Mouse (Mus musculus): ENCODE results near the gene Rbm25. TPM values are rescaled to one million over a fixed set of nuclear protein-coding genes. Genes with fewer than 3 reads are reported as not detected.
"Not testable (repeated sequence)": the region's sequence is repeated elsewhere in the genome, so short reads cannot be mapped to it uniquely, and the experiment has no call there.

Rbm25 gene
- polyA plus RNA-seq (2015; fragmentation: Nextera tagmentation; extraction: Ambion mirVana) = 318 and 324 TPM in 2 replicates

- not testable (repeated sequence) for H3K9me3 ChIP-seq; H3K36me3 ChIP-seq; H3K4me1 ChIP-seq; ATAC-seq (ENCODE audit: low FRiP score, low read depth); H3K27me3 ChIP-seq
- H3K27ac ChIP-seq = peak within 1 kb of the TSS; percentile 95
- peak within 1 kb of the TSS; percentile 68 for H3K4me2 ChIP-seq (replicated peaks)
- H3K4me3 ChIP-seq = peak within 1 kb of the TSS; percentile 96
- no CpG with 5 or more reads among the region's 5 CpGs for WGBS
- H3K9ac ChIP-seq = peak within 1 kb of the TSS; percentile 98
Observed at GRCm38 (mm10) chr12:83630936-83631335, at the start of gene Rbm25. TSS of gene Rbm25 (plus strand) at chr12:83631236.

- no peaks in the 10 kb centered on the region for H3K27me3 ChIP-seq
- H3K4me2 ChIP-seq (replicated peaks) = no peak overlapping the region
- no peak overlapping the region for H3K9ac ChIP-seq
- ATAC-seq (ENCODE audit: low FRiP score, low read depth) = no peak
- 82% methylated on average over 4 of the region's 4 CpGs for WGBS
- no peaks in the 10 kb centered on the region for H3K4me1 ChIP-seq
- no peak overlapping the region for H3K4me3 ChIP-seq
- H3K36me3 ChIP-seq = peaks cover 72% of the 10 kb centered on the region
- H3K9me3 ChIP-seq = no peaks in the 10 kb centered on the region
- H3K27ac ChIP-seq = no peak overlapping the region
Observed at GRCm38 (mm10) chr12:83582106-83582505, 48.9 kb upstream of the Rbm25 start.

- 92% methylated on average over 4 of the region's 4 CpGs for WGBS
- Histone ChIP-seq H3K4me1 (no peaks in the 10 kb centered on the region), H3K9ac (no peak overlapping the region), H3K27me3 (no peaks in the 10 kb centered on the region), H3K27ac (no peak overlapping the region), H3K4me2 (replicated peaks) (no peak overlapping the region), H3K36me3 (peaks cover 72% of the 10 kb centered on the region), H3K9me3 (no peaks in the 10 kb centered on the region), H3K4me3 (no peak overlapping the region)
- ATAC-seq (ENCODE audit: low FRiP score, low read depth) = no peak
Observed at GRCm38 (mm10) chr12:83582747-83583146, 48.3 kb upstream of the Rbm25 start.

GRCm38 (mm10) chr12:83586628-83587027 is 44.4 kb upstream of the Rbm25 start:
- Histone ChIP-seq H3K9ac (no peak overlapping the region), H3K36me3 (peaks cover 87% of the 10 kb centered on the region), H3K27ac (no peak overlapping the region), H3K27me3 (no peaks in the 10 kb centered on the region), H3K4me1 (no peaks in the 10 kb centered on the region), H3K4me3 (no peak overlapping the region), H3K9me3 (0 out of 2 replicates have a peak, but pooled peaks cover 3% of the 10 kb centered on the region), H3K4me2 (replicated peaks) (no peak overlapping the region)
- ATAC-seq (ENCODE audit: low FRiP score, low read depth) = no peak
- WGBS = 92% methylated on average over 5 of the region's 5 CpGs

GRCm38 (mm10) chr12:83591754-83592501 is 39.1 kb upstream of the Rbm25 start:
- H3K4me3 ChIP-seq = no peak overlapping the region
- no peak overlapping the region for H3K9ac ChIP-seq
- peaks cover 16% of the 10 kb centered on the region for H3K4me1 ChIP-seq
- H3K4me2 ChIP-seq (replicated peaks) = no peak overlapping the region
- no peak overlapping the region for H3K27ac ChIP-seq
- no peaks in the 10 kb centered on the region for H3K27me3 ChIP-seq
- 90% methylated on average over 8 of the region's 8 CpGs for WGBS
- no peak for ATAC-seq (ENCODE audit: low FRiP score, low read depth)
- H3K9me3 ChIP-seq = 0 out of 2 replicates have a peak, but pooled peaks cover 3% of the 10 kb centered on the region
- peaks cover 79% of the 10 kb centered on the region for H3K36me3 ChIP-seq

- Histone ChIP-seq H3K4me1 (peaks cover 16% of the 10 kb centered on the region), H3K36me3 (peaks cover 52% of the 10 kb centered on the region), H3K4me2 (replicated peaks) (no peak overlapping the region), H3K9ac (no peak overlapping the region), H3K9me3 (0 out of 2 replicates have a peak, but pooled peaks cover 3% of the 10 kb centered on the region), H3K27me3 (no peaks in the 10 kb centered on the region), H3K4me3 (no peak overlapping the region), H3K27ac (no peak overlapping the region)
- ATAC-seq (ENCODE audit: low FRiP score, low read depth) = no peak
- 91% methylated on average over 9 of the region's 9 CpGs for WGBS
Observed at GRCm38 (mm10) chr12:83594454-83595040, 36.5 kb upstream of the Rbm25 start.

GRCm38 (mm10) chr12:83596191-83596954 is 34.7 kb upstream of the Rbm25 start:
- ATAC-seq (ENCODE audit: low FRiP score, low read depth) = no peak
- H3K4me2 ChIP-seq (replicated peaks) = peak overlapping the region; percentile 65
- peaks cover 16% of the 10 kb centered on the region for H3K4me1 ChIP-seq
- no peaks in the 10 kb centered on the region for H3K27me3 ChIP-seq
- WGBS = 7% methylated on average over 20 of the region's 20 CpGs
- H3K27ac ChIP-seq = peak overlapping the region; percentile 87
- H3K4me3 ChIP-seq = peak overlapping the region; percentile 95
- H3K36me3 ChIP-seq = peaks cover 36% of the 10 kb centered on the region
- H3K9me3 ChIP-seq = 0 out of 2 replicates have a peak, but pooled peaks cover 1% of the 10 kb centered on the region
- peak overlapping the region; percentile 95 for H3K9ac ChIP-seq

- no peaks in the 10 kb centered on the region for H3K9me3 ChIP-seq
- under 1% methylated on average over 28 of the region's 28 CpGs for WGBS
- peaks cover 29% of the 10 kb centered on the region for H3K36me3 ChIP-seq
- peaks cover 16% of the 10 kb centered on the region for H3K4me1 ChIP-seq
- ATAC-seq (ENCODE audit: low FRiP score, low read depth) = peak; percentile 99
- H3K27me3 ChIP-seq = no peaks in the 10 kb centered on the region
- peak within 1 kb of the TSS; percentile 65 for H3K4me2 ChIP-seq (replicated peaks)
- peak within 1 kb of the TSS; percentile 95 for H3K9ac ChIP-seq
- peak within 1 kb of the TSS; percentile 87 for H3K27ac ChIP-seq
- peak within 1 kb of the TSS; percentile 95 for H3K4me3 ChIP-seq
Observed at GRCm38 (mm10) chr12:83597025-83597501, 34.0 kb upstream of the Rbm25 start, which contains the start of gene Zfyve1. TSS of gene Zfyve1 (minus strand) at chr12:83597222.

- H3K27ac ChIP-seq = no peak overlapping the region
- H3K9me3 ChIP-seq = no peaks in the 10 kb centered on the region
- WGBS = 79% methylated on average over 2 of the region's 2 CpGs
- no peak overlapping the region for H3K9ac ChIP-seq
- H3K4me1 ChIP-seq = peaks cover 16% of the 10 kb centered on the region
- no peak for ATAC-seq (ENCODE audit: low FRiP score, low read depth)
- no peak overlapping the region for H3K4me2 ChIP-seq (replicated peaks)
- no peaks in the 10 kb centered on the region for H3K27me3 ChIP-seq
- H3K4me3 ChIP-seq = no peak overlapping the region
- peaks cover 22% of the 10 kb centered on the region for H3K36me3 ChIP-seq
Observed at GRCm38 (mm10) chr12:83597881-83598280, 33.2 kb upstream of the Rbm25 start.

- Histone ChIP-seq H3K4me3 (no peak overlapping the region), H3K27ac (no peak overlapping the region), H3K4me1 (no peaks in the 10 kb centered on the region), H3K9ac (no peak overlapping the region), H3K4me2 (replicated peaks) (no peak overlapping the region), H3K9me3 (no peaks in the 10 kb centered on the region), H3K27me3 (no peaks in the 10 kb centered on the region), H3K36me3 (no peaks in the 10 kb centered on the region)
- no peak for ATAC-seq (ENCODE audit: low FRiP score, low read depth)
- 83% methylated on average over 5 of the region's 5 CpGs for WGBS
Observed at GRCm38 (mm10) chr12:83602285-83602684, 28.8 kb upstream of the Rbm25 start.

- 84% methylated on average over 2 of the region's 2 CpGs for WGBS
Observed at GRCm38 (mm10) chr12:83606411-83606810, 24.6 kb upstream of the Rbm25 start.

GRCm38 (mm10) chr12:83617261-83617660 is 13.8 kb upstream of the Rbm25 start:
- Histone ChIP-seq H3K27ac (no peak overlapping the region), H3K9ac (no peak overlapping the region), H3K27me3 (no peaks in the 10 kb centered on the region), H3K4me1 (no peaks in the 10 kb centered on the region), H3K9me3 (no peaks in the 10 kb centered on the region), H3K4me2 (replicated peaks) (no peak overlapping the region), H3K4me3 (no peak overlapping the region), H3K36me3 (no peaks in the 10 kb centered on the region)
- WGBS = 91% methylated on average over 5 of the region's 5 CpGs
- ATAC-seq (ENCODE audit: low FRiP score, low read depth) = no peak

More at GRCm38 (mm10) chr12:83606411-83606810, 24.6 kb upstream of the Rbm25 start:
- not testable (repeated sequence) for H3K27me3 ChIP-seq; H3K4me3 ChIP-seq; H3K36me3 ChIP-seq; H3K9me3 ChIP-seq; ATAC-seq (ENCODE audit: low FRiP score, low read depth); H3K4me1 ChIP-seq; H3K4me2 ChIP-seq (replicated peaks); H3K9ac ChIP-seq; H3K27ac ChIP-seq

Measured in limb, embryonic 13.5 days (tissue).